Mouse (Mus musculus): ENCODE measurements around the gene Papss1. TPM values are rescaled to one million over a fixed set of nuclear protein-coding genes. Genes with fewer than 3 reads are reported as not detected.
"Not testable (repeated sequence)": the region's sequence is repeated elsewhere in the genome, so short reads cannot be mapped to it uniquely, and the experiment has no call there.

Papss1 gene
- polyA plus RNA-seq, 1 experiment from 2014 or later, result 45.9 TPM

- TF ChIP-seq CTCF (IDR thresholded peaks at IDR 0.05) (no peak), EP300 (IDR thresholded peaks at IDR 0.05) (no peak)
- no peaks in the 10 kb centered on the region for H3K27me3 ChIP-seq (replicated peaks; ENCODE audit: insufficient read depth, low read length)
- no peak overlapping the region for H3K27ac ChIP-seq (ENCODE audit: low read length)
- DNase-seq (ENCODE audit: low spot score) (no peak), ATAC-seq (no peak)
- no peak overlapping the region for H3K9ac ChIP-seq (replicated peaks; ENCODE audit: low read depth)
- H3K4me2 ChIP-seq (replicated peaks; ENCODE audit: low read depth, low read length), result no peak overlapping the region
- 67% methylated on average over 5 of the region's 5 CpGs for WGBS
- no peak overlapping the region for H3K4me3 ChIP-seq (ENCODE audit: low read depth, low read length)
- no peaks in the 10 kb centered on the region for H3K9me3 ChIP-seq (ENCODE audit: low read length)
- H3K4me1 ChIP-seq (ENCODE audit: insufficient read depth, low read depth, low read length), result no peaks in the 10 kb centered on the region
- no peaks in the 10 kb centered on the region for H3K36me3 ChIP-seq (ENCODE audit: insufficient read depth, low read length)
These were observed 40.4 kb upstream of the Papss1 start for GRCm38 (mm10) chr3:131524210-131524609.

GRCm38 (mm10) chr3:131524779-131525178 is 39.8 kb upstream of the Papss1 start:
- Histone ChIP-seq H3K27me3 (replicated peaks; ENCODE audit: insufficient read depth, low read length) (no peaks in the 10 kb centered on the region), H3K9me3 (ENCODE audit: low read length) (no peaks in the 10 kb centered on the region), H3K9ac (replicated peaks; ENCODE audit: low read depth) (no peak overlapping the region), H3K27ac (ENCODE audit: low read length) (no peak overlapping the region), H3K4me3 (ENCODE audit: low read depth, low read length) (no peak overlapping the region), H3K4me2 (replicated peaks; ENCODE audit: low read depth, low read length) (no peak overlapping the region), H3K36me3 (ENCODE audit: insufficient read depth, low read length) (no peaks in the 10 kb centered on the region), H3K4me1 (ENCODE audit: insufficient read depth, low read depth, low read length) (no peaks in the 10 kb centered on the region)
- DNase-seq (ENCODE audit: low spot score), result peak; percentile 33
- ATAC-seq, result no peak
- 17% methylated on average over 11 of the region's 11 CpGs for WGBS
- peak; percentile 71 for TF ChIP-seq CTCF (IDR thresholded peaks at IDR 0.05)
- TF ChIP-seq EP300 (IDR thresholded peaks at IDR 0.05), result no peak

GRCm38 (mm10) chr3:131525229-131525628 is 39.3 kb upstream of the Papss1 start:
- H3K27me3 ChIP-seq (replicated peaks; ENCODE audit: insufficient read depth, low read length), result no peaks in the 10 kb centered on the region
- H3K9ac ChIP-seq (replicated peaks; ENCODE audit: low read depth), result no peak overlapping the region
- TF ChIP-seq EP300 (IDR thresholded peaks at IDR 0.05) (no peak), CTCF (IDR thresholded peaks at IDR 0.05) (no peak)
- H3K4me3 ChIP-seq (ENCODE audit: low read depth, low read length), result no peak overlapping the region
- WGBS, result 76% methylated on average over 3 of the region's 3 CpGs
- ATAC-seq (no peak), DNase-seq (ENCODE audit: low spot score) (no peak)
- no peaks in the 10 kb centered on the region for H3K36me3 ChIP-seq (ENCODE audit: insufficient read depth, low read length)
- no peaks in the 10 kb centered on the region for H3K9me3 ChIP-seq (ENCODE audit: low read length)
- no peaks in the 10 kb centered on the region for H3K4me1 ChIP-seq (ENCODE audit: insufficient read depth, low read depth, low read length)
- no peak overlapping the region for H3K4me2 ChIP-seq (replicated peaks; ENCODE audit: low read depth, low read length)
- H3K27ac ChIP-seq (ENCODE audit: low read length), result no peak overlapping the region

- no peaks in the 10 kb centered on the region for H3K9me3 ChIP-seq (ENCODE audit: low read length)
- H3K9ac ChIP-seq (replicated peaks; ENCODE audit: low read depth), result no peak overlapping the region
- H3K4me3 ChIP-seq (ENCODE audit: low read depth, low read length), result no peak overlapping the region
- H3K4me1 ChIP-seq (ENCODE audit: insufficient read depth, low read depth, low read length), result no peaks in the 10 kb centered on the region
- no peak overlapping the region for H3K4me2 ChIP-seq (replicated peaks; ENCODE audit: low read depth, low read length)
- H3K27ac ChIP-seq (ENCODE audit: low read length), result no peak overlapping the region
- TF ChIP-seq EP300 (IDR thresholded peaks at IDR 0.05) (no peak), CTCF (IDR thresholded peaks at IDR 0.05) (no peak)
- DNase-seq (ENCODE audit: low spot score) (no peak), ATAC-seq (no peak)
- WGBS, result 96% methylated on average over 13 of the region's 13 CpGs
- H3K36me3 ChIP-seq (ENCODE audit: insufficient read depth, low read length), result no peaks in the 10 kb centered on the region
- H3K27me3 ChIP-seq (replicated peaks; ENCODE audit: insufficient read depth, low read length), result no peaks in the 10 kb centered on the region
These were observed 23.2 kb upstream of the Papss1 start for GRCm38 (mm10) chr3:131541244-131541942.

GRCm38 (mm10) chr3:131547562-131547961 is 17.0 kb upstream of the Papss1 start:
- not testable (repeated sequence) for H3K36me3 ChIP-seq (ENCODE audit: insufficient read depth, low read length)
- 94% methylated on average over 17 of the region's 17 CpGs for WGBS

GRCm38 (mm10) chr3:131550046-131550445 is 14.5 kb upstream of the Papss1 start:
- no peak overlapping the region for H3K4me3 ChIP-seq (ENCODE audit: low read depth, low read length)
- no peak for DNase-seq (ENCODE audit: low spot score)
- no peak overlapping the region for H3K9ac ChIP-seq (replicated peaks; ENCODE audit: low read depth)
- 61% methylated on average over 4 of the region's 4 CpGs for WGBS
- H3K27me3 ChIP-seq (replicated peaks; ENCODE audit: insufficient read depth, low read length), result no peaks in the 10 kb centered on the region
- H3K27ac ChIP-seq (ENCODE audit: low read length), result no peak overlapping the region
- H3K4me2 ChIP-seq (replicated peaks; ENCODE audit: low read depth, low read length), result no peak overlapping the region
- ATAC-seq, result no peak
- no peaks in the 10 kb centered on the region for H3K4me1 ChIP-seq (ENCODE audit: insufficient read depth, low read depth, low read length)
- H3K9me3 ChIP-seq (ENCODE audit: low read length), result no peaks in the 10 kb centered on the region
- TF ChIP-seq CTCF (IDR thresholded peaks at IDR 0.05) (no peak), EP300 (IDR thresholded peaks at IDR 0.05) (no peak)
- no peaks in the 10 kb centered on the region for H3K36me3 ChIP-seq (ENCODE audit: insufficient read depth, low read length)

More at GRCm38 (mm10) chr3:131547562-131547961, 17.0 kb upstream of the Papss1 start:
- H3K4me3 ChIP-seq (ENCODE audit: low read depth, low read length); ATAC-seq; DNase-seq (ENCODE audit: low spot score); H3K27ac ChIP-seq (ENCODE audit: low read length); H3K9me3 ChIP-seq (ENCODE audit: low read length); H3K9ac ChIP-seq (replicated peaks; ENCODE audit: low read depth); H3K27me3 ChIP-seq (replicated peaks; ENCODE audit: insufficient read depth, low read length); H3K4me2 ChIP-seq (replicated peaks; ENCODE audit: low read depth, low read length); H3K4me1 ChIP-seq (ENCODE audit: insufficient read depth, low read depth, low read length): not testable (repeated sequence)

All from lung, postnatal 0 days (tissue).